Mouse (Mus musculus) olfactory bulb, adult 2 months (tissue): ENCODE measurements around the gene Thumpd3.

Experiments
- CTCF ChIP-seq: fragments of 200-500 bp; IDR thresholded peaks from 2 replicates; pipeline ENCODE4 v1.5.1; 2012; ENCODE audit warnings: low read depth, mild to moderate bottlenecking, low read length, moderate library complexity; ENCODE audit not compliant: insufficient read depth
- POLR2A ChIP-seq: fragments of 200-500 bp; IDR thresholded peaks from 2 replicates; pipeline ENCODE4 v1.6.1; 2012; ENCODE audit warnings: mild to moderate bottlenecking, low read depth, low read length, moderate library complexity; ENCODE audit not compliant: insufficient read depth

DNA sequence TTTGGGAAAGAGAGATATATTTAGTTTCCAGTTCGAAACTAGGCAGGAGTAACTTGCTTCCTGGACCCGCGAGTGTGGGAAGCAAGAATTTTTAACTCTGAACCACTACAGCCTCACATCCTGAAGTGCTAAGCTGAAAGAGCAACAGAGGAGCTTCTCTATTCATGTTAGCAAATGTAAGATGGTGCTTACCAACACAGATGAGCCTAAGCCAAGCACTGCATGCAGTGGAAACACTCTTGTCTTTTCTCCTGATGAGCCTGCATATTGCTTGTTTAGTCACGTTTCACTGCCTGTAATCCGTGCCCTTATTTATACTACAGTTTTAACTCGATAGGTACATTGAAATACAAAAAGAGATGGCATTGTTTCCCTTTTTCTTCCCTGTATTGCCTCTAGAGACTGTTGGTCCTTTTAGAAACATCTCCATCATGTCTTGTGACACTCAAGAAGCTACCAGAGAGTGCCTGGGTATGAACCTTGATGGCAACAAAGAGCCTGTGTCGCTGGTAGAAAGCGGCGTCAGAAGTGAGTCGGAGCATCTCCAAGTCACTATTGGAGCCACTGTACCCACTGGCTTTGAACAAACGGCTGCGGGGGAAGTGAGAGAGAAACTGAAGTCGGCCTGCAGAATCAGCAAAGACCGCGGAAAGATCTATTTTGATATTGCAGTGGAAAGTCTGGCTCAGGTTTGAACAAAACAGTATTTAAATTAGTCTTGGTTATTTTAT is 1.2 kb downstream of the Thumpd3 start:
- TF ChIP-seq POLR2A (no peak), CTCF (no peak)
